Mouse (Mus musculus) kidney, postnatal 14 days (tissue): Measurements from ENCODE around the gene Tnfaip6.

Experiments used
- DNase-seq: peaks from one replicate; pipeline ENCODE4 v3.0.0; 2022; ENCODE audit warnings: mixed read lengths

Gene Tnfaip6

DNA sequence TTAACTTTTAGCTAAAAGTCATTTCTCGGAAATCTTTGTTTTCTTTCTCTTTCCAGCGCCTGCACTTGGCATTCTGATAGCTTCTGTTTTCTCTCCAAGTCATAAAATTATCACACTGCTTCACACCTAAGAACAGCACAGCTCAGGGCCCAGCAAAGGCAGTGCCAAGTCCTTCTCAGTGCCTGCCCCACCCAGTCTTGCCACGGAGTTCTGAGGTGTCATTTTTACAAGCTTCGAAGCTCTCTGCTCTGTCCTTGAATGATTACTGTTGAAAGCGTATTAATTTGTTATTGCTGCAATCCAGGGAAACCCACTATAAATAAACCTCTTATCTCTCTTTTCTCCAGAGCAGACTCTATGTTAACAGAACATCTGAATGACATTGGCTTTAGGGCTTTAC is 15.7 kb downstream of the Tnfaip6 start:
- no peak for DNase-seq

DNA sequence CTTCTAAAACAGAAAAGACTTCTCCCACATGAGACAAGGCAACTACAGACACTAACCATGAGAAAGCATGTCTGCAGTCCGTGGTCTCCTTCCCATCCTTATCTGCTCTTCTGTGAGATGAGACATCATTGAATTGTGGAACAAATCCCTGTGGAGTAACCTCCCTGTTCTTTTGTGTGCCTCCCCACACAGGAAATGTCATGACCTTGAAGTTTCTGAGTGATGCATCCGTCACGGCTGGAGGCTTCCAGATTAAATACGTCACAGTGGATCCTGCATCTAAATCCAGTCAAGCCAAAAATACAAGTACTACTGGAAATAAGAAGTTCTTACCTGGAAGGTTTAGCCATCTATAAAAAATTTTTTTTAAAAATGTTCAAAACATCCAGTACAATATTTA is 17.8 kb downstream of the Tnfaip6 start:
- DNase-seq, result no peak

DNA sequence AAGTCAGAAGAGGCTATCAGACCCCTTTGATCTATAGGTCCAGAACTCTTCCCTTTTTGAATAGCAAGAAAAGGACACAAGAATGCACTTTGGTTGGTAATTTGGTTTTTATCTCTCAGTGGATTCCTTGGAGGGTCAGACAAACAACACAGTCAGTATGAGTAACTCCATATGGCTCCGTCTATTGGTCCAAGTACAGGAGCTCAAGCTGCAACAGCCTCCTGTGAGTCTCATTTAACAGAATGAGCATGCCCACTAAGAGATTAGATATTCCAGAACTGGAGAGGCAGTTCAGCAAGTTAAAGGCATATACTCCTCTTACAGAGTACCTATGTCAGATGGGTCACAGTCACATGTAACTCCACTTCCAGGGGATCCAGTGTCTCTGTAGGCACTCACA is 19.3 kb downstream of the Tnfaip6 start:
- DNase-seq, result no peak

DNA sequence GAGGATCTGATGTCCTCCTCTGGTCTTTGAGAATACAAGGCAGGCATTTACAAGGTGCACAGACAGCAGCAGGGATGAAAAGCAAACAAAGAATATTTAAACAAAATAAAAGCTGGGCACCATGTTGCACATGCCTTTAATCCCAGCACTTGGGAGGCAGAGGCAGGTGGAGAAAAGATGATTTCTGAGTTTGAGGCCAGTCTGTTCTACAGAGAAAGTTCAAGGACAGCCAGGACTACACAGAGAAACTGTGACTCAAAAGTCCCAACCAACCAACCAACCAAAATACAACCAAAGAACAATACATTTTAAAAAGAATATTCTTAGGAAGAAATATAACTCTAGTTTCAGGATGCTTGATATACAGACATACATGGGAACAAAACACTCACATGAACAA is 19.9 kb downstream of the Tnfaip6 start:
- no peak for DNase-seq

DNA sequence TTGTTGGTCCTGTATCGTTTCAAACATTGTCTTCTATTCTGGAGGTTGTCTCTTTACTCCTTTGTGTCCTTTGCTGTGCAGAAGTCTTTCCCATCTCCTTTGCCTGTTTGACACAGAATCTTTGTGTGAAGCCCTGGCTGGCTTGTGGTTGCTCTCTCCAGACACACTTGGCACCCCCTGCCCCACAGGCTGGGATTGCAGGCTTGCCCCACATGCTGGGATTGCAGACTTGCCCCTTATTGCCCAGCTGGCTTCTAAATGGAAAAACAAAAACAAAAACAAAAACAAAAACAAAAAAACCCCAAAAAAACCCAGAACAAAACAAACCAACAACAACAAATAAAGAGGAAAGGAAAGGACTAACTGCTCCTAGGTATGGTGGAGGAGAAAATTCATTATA is 30.8 kb downstream of the Tnfaip6 start:
- no peak for DNase-seq

DNA sequence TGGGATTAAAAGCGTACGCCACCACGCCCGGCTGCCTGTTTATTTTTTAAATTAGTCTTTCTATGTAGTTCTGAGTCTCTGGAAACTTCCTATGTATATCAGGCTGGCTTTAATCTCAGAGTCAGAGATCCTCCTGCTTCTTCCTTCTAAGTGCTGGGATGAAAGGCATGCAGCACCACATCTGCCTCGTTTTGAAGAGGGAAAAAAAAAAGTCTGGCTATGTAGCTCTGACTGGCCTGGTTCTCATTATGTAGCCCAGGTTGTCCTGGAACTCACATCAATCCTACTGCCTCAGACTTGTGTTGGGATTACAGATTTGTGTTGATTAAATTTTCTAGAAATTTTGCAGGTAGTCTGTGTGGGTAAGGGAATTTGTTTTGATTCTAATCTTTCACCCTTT is 33.0 kb downstream of the Tnfaip6 start:
- DNase-seq, result no peak

DNA sequence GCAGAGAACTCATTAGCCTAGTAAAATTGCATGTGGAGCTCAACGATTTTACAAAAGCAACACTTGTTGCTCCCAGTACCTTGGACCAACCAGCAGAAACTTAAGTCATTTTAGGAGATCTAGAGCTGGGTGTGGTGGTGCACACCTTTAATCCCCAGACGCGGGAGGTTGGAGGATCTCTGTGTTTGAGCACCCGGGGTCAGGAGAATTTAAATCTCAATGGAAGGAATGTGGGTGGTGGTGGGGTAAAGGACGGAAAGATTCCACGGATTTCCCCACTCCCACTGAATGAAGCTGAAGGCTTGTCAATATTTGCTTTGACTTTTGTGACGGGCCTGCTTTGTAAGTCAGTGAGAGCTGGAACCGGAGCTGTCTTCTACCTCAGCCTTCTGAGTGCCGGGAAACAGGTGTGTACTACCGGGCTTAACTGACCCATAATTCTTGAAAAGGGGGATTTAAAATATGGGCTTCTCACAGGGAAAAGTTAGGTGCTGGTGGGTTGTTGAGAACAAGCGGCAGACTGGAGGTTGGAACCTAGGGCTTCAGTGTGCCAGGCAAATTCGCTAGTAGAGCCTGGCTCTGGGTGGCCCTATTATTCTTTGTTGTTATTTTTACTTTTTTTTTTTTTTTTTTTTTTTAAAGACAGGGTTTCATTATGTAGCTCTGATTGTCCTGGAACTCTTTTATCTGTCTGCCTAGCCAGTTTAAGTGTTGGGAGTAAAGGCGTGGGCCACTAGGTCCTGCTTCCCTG is 33.6 kb downstream of the Tnfaip6 start:
- no peak for DNase-seq

DNA sequence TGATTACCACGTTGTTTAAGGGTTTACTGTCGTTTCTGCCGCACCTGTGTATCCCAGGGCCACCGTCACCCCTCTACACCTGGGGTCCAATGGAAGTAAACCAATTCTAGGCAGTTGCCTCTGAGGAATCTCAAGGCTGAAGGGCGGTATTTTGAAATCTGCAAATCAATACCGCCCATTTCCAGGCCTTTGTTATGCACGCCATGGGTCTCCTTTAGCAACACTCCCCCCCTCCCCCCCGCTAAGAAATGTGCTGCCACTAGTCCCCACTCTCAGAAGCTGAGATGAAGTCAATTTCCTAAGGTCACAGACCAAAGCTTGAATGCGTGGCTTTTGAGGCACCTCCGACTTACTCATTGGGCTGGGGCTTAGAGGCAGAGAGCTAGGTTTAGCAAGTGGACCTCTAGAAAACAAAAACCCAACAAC is 34.3 kb downstream of the Tnfaip6 start:
- DNase-seq, result no peak

DNA sequence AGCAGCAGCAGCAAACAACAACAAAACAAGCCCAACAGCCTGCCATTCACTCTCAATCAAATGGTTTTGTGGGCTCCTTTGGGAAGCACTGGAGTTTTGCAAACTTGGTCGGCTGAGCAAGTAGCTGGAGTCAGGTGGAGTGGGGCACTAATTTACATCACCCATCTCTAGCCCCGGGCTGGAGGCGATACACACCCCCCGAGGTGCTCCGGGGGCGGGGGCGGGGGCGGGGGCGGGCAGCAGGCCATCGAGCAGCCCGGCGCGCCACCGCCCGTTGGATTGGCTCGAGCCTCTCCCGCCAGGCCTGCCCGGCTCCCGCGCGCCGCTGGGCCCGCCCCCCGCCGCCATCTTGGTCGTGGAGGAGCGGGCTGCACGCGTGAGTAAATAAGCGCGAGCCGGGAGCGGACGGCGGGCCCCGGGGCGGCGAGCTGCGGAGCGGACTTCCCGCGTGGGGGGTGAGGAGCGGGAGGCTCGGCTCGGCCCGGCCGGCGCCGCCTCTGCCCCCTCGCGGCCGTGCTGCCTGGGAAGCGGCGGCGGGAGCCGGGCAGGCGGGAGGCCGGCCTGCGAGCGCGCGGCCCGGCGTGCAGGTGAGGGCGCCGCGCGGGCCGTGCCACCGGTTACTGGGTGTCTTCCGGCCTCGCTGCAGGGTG is 34.8 kb downstream of the Tnfaip6 start, which contains the start of gene Rif1:
Rif1 (plus strand) TSS at position 342 of the 650 bp plus-strand sequence.
- peak; percentile 93 for DNase-seq

DNA sequence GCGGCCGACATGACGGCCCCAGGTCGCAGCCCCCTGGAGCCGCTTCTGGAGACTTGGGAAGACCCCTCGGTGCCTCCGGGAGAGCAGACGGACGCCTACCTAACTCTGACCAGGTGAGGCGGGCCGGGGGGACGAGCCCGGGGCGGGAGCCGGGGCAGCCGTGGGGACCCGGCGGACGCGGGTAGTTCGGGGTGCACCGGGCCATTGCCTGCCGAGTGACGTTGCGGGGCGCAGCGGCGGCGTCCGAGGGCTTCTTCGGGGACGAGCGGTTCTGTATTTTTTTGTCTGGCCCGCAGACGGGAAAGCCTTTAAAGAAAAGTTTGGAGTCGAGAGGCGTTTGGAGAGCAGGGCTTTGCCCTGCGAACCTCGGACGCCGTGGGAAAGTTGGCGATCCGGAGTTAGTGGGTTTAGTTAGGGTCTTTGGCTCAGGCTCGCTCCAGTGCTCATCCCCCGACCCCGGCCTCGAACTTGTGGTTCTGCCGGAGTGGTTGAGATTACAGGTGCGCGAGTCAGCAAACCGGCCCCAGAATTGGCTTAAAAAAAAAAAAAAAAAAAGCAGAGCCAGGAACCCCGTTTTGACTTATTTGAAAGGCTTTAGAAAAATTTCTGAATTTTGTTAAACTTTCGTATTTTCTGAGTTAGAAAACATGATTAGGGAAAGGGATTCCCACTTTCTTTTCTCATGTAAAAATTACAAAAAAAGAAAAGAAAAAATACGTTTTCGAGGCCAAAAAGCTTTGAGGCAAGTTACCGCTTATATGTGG is 35.5 kb downstream of the Tnfaip6 start:
- DNase-seq, result no peak

DNA sequence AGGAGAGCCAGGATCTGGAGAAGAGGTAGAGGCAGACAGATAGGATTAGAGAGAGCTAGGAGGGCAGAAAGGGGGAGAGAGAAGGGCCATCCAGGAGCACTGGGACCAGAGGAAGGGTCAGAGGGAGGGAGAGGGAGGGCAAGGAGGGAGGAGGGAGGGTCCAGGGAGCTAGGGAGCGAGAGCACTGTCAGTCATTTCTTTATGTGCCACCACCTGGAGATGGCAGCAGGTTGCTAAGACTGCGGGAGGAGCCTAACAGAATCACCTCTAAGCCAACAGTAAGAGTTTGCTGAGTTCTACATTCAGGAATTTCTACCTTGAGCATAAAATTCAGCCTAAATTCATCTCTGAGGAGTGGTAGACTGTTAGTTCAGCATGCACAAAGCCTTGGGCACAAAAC is 40.9 kb downstream of the Tnfaip6 start:
- DNase-seq, result no peak

DNA sequence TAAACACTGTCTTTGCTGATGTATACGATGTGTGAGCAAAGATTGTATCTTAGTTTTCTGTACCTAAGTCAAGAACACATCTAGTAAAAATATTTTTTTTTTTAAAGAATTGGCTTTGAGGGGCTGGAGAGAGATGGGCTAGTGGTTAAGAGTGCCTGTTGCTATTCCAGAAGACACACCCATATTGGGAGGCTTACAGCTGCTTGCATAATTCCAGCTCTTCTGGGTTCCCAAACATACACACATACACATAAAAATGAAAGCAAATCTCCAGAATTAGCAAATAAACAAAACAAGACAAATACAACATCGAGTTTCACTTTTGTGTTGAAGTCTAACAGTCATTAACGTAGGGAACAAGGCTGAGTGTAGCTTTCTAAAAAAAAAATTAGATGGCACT is 46.2 kb downstream of the Tnfaip6 start:
- DNase-seq, result no peak

DNA sequence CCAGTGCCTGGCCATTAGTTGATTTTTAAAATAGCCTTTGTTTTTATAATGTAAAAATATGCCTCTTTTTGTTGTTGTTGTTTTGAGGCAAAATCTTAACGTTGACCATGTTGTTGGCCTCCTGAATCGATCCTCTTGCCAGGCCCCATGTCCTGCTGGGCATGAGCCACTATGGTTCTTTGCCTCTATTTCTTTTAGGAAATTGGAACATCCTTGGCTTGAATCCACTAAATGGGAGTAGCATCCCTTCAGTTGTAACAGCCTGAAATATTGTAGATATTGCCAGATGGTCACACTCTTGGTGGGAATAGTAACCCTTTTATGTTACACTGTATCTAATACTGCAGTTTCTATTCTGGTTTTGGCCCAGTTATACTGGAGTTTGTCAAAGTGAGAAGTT is 46.8 kb downstream of the Tnfaip6 start:
- DNase-seq, result no peak
